In the genomic region with DNA sequence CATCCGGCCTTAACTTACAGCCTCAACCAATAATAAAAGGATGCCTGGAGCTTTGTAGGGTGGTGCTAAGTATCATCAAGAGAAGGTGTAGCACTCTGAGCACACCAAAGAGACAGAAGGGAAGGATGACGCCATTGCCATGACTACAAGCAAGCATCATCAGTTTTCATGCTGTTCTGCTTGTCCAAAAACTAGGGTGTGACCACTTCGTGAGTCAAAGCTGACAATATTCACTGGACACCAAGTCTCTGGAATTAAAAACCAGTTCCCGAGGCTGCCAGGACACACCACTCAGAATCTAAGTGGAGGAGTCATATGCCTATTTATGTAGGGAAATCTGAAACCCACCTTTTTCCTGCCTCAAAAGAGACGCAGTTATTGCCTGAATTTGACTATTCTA, we compare ENCODE assay signal across 18 mouse cellular contexts.
DNase-seq lines count a peak whose midpoint lies in the region; TF ChIP-seq lines count a peak whose summit lies in the region.
"Had no signal": no experiment of that assay in that cellular context is flagged by ENCODE, and none has a peak within 500 bp of the region (broad histone marks: within the 10 kb centered on the region; RNA-seq: fewer than 3 reads in every experiment).

No protein-coding gene starts in this region.

- H3K4me1 ChIP-seq in brown adipose tissue, adult 24 weeks (ENCODE audit: control insufficient read depth, insufficient read depth, insufficient read length, low read length): peaks cover 5% of the 10 kb centered on the region; the same call in 1 of the 2 replicates
- H3K4me1 ChIP-seq: hindbrain, embryonic 12.5 days; hindbrain, embryonic 15.5 days had no signal

- peak overlapping the region; percentile 84 for H3K27ac ChIP-seq in gastrocnemius, adult 2 months
- H3K27ac ChIP-seq in brown adipose tissue, adult 24 weeks (replicated peaks; ENCODE audit: low read depth, low read length): peak overlapping the region; percentile 94
- H3K27ac ChIP-seq: hindbrain, embryonic 12.5 days; hindbrain, embryonic 15.5 days had no signal

- intact Hi-C loops in gastrocnemius, adult 2 months (cut with DNase I): no loop called here
- intact Hi-C loops in heart, postnatal 36 days (cut with DNase I): loop anchor here (5.0 kb wide), 1 partner anchor 38 kb away; no protein-coding TSS in a partner anchor

- DNase-seq in gastrocnemius, adult 2 months: peak; percentile 52
- DNase-seq in gastrocnemius, postnatal 4 days (ENCODE audit: low spot score in 2 of 2): no peak
- peak; percentile 19 for DNase-seq in heart, adult 8-10 months (ENCODE audit: low spot score)
- DNase-seq in heart, postnatal 36 days: no peak
- peak; percentile 72 for DNase-seq in skeletal muscle tissue, adult 2 months (ENCODE audit: low read depth, low spot score)
- DNase-seq in adrenal gland, adult 18-20 months (ENCODE audit: low spot score in 2 of 2): no peak
- DNase-seq: adrenal gland, adult 8-10 months; adrenal gland, postnatal 25 days; cerebellum, adult 11 months; cerebellum, adult 2 months; cerebellum, adult 9-11 months; cerebellum, postnatal 36 days; embryo, embryonic 11 days; forebrain, postnatal 0 days; kidney, adult 2 months had no signal

- H3K4me3 ChIP-seq in gastrocnemius, adult 2 months: no peak overlapping the region
- no peak overlapping the region for H3K4me3 ChIP-seq in brown adipose tissue, adult 24 weeks (ENCODE audit: insufficient read depth, low read depth, low read length)
- H3K4me3 ChIP-seq: hindbrain, embryonic 12.5 days; hindbrain, embryonic 15.5 days had no signal

- TF ChIP-seq CTCF in gastrocnemius, adult 2 months (IDR thresholded peaks at IDR 0.05): no peak

Comparison
In these comparisons a context has a peak if more than half of its experiments do, and no peak if none do; other contexts are left out.
1. DNase-seq: peak in gastrocnemius, adult 2 months (single experiment), heart, adult 8-10 months (single experiment) and skeletal muscle tissue, adult 2 months (single experiment); none in gastrocnemius, postnatal 4 days (0 of 2), heart, postnatal 36 days (0 of 2) and adrenal gland, adult 18-20 months (0 of 2).